ENCODE assay signal across 8 mouse cellular contexts in the genomic region with DNA sequence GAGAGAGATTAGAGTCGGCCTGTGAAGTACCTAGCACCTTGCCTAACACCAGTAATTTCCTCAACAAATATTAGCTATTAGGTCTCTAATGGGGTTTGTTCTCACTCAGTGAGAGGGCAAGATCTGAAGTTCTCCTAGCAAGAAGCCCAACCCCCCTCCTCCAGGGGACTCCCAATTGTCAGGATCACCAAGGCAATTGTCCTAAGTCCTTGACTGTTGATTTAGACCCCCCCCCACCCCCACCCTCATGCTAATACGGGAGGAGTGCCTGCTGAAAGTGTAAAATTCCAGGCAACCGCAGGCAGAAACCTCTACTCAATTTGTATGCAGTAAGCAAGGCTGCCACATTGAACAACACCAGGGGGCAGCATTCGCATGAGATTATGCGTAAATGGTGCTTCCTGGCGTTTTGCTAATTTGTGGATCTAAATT.
DNase-seq lines count a peak whose midpoint lies in the region; ATAC-seq and TF ChIP-seq lines count a peak whose summit lies in the region.

No protein-coding gene starts in this region.

- H3K9me3 ChIP-seq in hindbrain, embryonic 14.5 days (ENCODE audit: control insufficient read depth, low read length) = no peaks in the 10 kb centered on the region
- no peaks in the 10 kb centered on the region for H3K9me3 ChIP-seq in hindbrain, embryonic 13.5 days
- no peaks in the 10 kb centered on the region for H3K9me3 ChIP-seq in E14TG2a.4 (ENCODE audit: low read length)
- no peaks in the 10 kb centered on the region for H3K9me3 ChIP-seq in limb, embryonic 14.5 days (ENCODE audit: control insufficient read depth, low read length)

- no peak overlapping the region for H3K4me2 ChIP-seq in hindbrain, embryonic 14.5 days (replicated peaks)
- no peak overlapping the region for H3K4me2 ChIP-seq in hindbrain, embryonic 13.5 days
- no peak overlapping the region for H3K4me2 ChIP-seq in limb, embryonic 14.5 days (replicated peaks; ENCODE audit: low read depth, low read length, severe bottlenecking)

- no peak overlapping the region for H3K9ac ChIP-seq in hindbrain, embryonic 14.5 days
- H3K9ac ChIP-seq in hindbrain, embryonic 13.5 days = no peak overlapping the region
- no peak overlapping the region for H3K9ac ChIP-seq in limb, embryonic 14.5 days (ENCODE audit: low read depth, low read length, severe bottlenecking)

- H3K4me1 ChIP-seq in hindbrain, embryonic 14.5 days (replicated peaks; ENCODE audit: control insufficient read depth, insufficient read depth, low read length) = no peaks in the 10 kb centered on the region
- no peaks in the 10 kb centered on the region for H3K4me1 ChIP-seq in hindbrain, embryonic 13.5 days (replicated peaks)
- H3K4me1 ChIP-seq in E14TG2a.4 (replicated peaks; ENCODE audit: low read depth, low read length) = peaks cover 48% of the 10 kb centered on the region
- no peaks in the 10 kb centered on the region for H3K4me1 ChIP-seq in limb, embryonic 14.5 days (ENCODE audit: control insufficient read depth, insufficient read depth, low read length)

- no peaks in the 10 kb centered on the region for H3K36me3 ChIP-seq in hindbrain, embryonic 14.5 days (replicated peaks; ENCODE audit: control insufficient read depth, insufficient read depth)
- no peaks in the 10 kb centered on the region for H3K36me3 ChIP-seq in hindbrain, embryonic 13.5 days
- H3K36me3 ChIP-seq in E14TG2a.4 (ENCODE audit: insufficient read depth, low read length) = no peaks in the 10 kb centered on the region
- H3K36me3 ChIP-seq in limb, embryonic 14.5 days (ENCODE audit: control insufficient read depth, insufficient read depth, low read length) = no peaks in the 10 kb centered on the region

- no peak for ATAC-seq in hindbrain, embryonic 14.5 days (ENCODE audit: low FRiP score)
- no peak for ATAC-seq in hindbrain, embryonic 13.5 days (ENCODE audit: low FRiP score)
- ATAC-seq in limb, embryonic 14.5 days (ENCODE audit: low FRiP score, low read depth) = no peak
- no peak for ATAC-seq in erythroblast, adult 5-6 weeks (replicated peaks; ENCODE audit: low FRiP score, poor library complexity, severe bottlenecking)

- peaks cover 55% of the 10 kb centered on the region for H3K27me3 ChIP-seq in hindbrain, embryonic 14.5 days (ENCODE audit: control insufficient read depth, insufficient read depth, low read length)
- peaks cover 81% of the 10 kb centered on the region for H3K27me3 ChIP-seq in hindbrain, embryonic 13.5 days
- peaks cover 7% of the 10 kb centered on the region for H3K27me3 ChIP-seq in E14TG2a.4 (ENCODE audit: insufficient read depth, low read length)
- peaks cover 13% of the 10 kb centered on the region; the same call in 1 of the 2 replicates for H3K27me3 ChIP-seq in limb, embryonic 14.5 days (ENCODE audit: control insufficient read depth, insufficient read depth, low read length)

- TF ChIP-seq CTCF in E14TG2a.4 (conservative IDR thresholded peaks at IDR 0.05; ENCODE audit: low read length) = peak; percentile 55
- peak; percentile 58; the same call in 1 of the 2 replicates for TF ChIP-seq CTCF in brain, embryonic 14.5 days (IDR thresholded peaks at IDR 0.05; ENCODE audit: borderline replicate concordance, extremely low read depth, insufficient read depth, insufficient read length)

- intact Hi-C loops in left cerebral cortex, postnatal 10 days (cut with DNase I) = no loop called here

- no peak overlapping the region for H3K4me3 ChIP-seq in hindbrain, embryonic 14.5 days (replicated peaks; ENCODE audit: low read length)
- no peak overlapping the region for H3K4me3 ChIP-seq in hindbrain, embryonic 13.5 days
- H3K4me3 ChIP-seq in E14TG2a.4 (replicated peaks; ENCODE audit: low read length) = no peak overlapping the region
- H3K4me3 ChIP-seq in limb, embryonic 14.5 days (replicated peaks; ENCODE audit: low read length) = no peak overlapping the region

- 10% methylated on average over 6 of the region's 6 CpGs for WGBS in hindbrain, embryonic 14.5 days
- WGBS in hindbrain, embryonic 13.5 days = 10% methylated on average over 6 of the region's 6 CpGs
- WGBS in limb, embryonic 14.5 days = 5% methylated on average over 6 of the region's 6 CpGs

- TF ChIP-seq POLR2A in brain, embryonic 14.5 days (IDR thresholded peaks at IDR 0.05; ENCODE audit: borderline replicate concordance, extremely low read depth, insufficient read depth, insufficient read length, poor library complexity, severe bottlenecking) = no peak
- no peak for TF ChIP-seq POLR2A in limb, embryonic 14.5 days (IDR thresholded peaks at IDR 0.05; ENCODE audit: borderline replicate concordance, extremely low read depth, insufficient read depth, insufficient read length)

- no peak overlapping the region for H3K27ac ChIP-seq in hindbrain, embryonic 14.5 days
- no peak overlapping the region for H3K27ac ChIP-seq in hindbrain, embryonic 13.5 days
- no peak overlapping the region for H3K27ac ChIP-seq in limb, embryonic 14.5 days (replicated peaks; ENCODE audit: low read depth, low read length)

- DNase-seq in hindbrain, embryonic 14.5 days (ENCODE audit: low spot score) = peak; percentile 63
- DNase-seq in brain, embryonic 14.5 days (ENCODE audit: low read depth) = peak; percentile 66
- DNase-seq in limb, embryonic 14.5 days (ENCODE audit: low spot score) = peak; percentile 29
- DNase-seq in spleen, postnatal 10 days (ENCODE audit: low spot score in 2 of 2) = no peak
- no peak for DNase-seq in left cerebral cortex, postnatal 10 days (ENCODE audit: extremely low spot score in 1 of 2, low spot score in 2 of 2)

Comparison
In these comparisons a context has a peak if more than half of its experiments do, and no peak if none do; other contexts are left out.
1. DNase-seq: peak in hindbrain, embryonic 14.5 days (single experiment), brain, embryonic 14.5 days (single experiment) and limb, embryonic 14.5 days (single experiment); none in spleen, postnatal 10 days (0 of 2) and left cerebral cortex, postnatal 10 days (0 of 2).